Mouse (Mus musculus) adrenal gland, adult 8-10 months (tissue): Measurements from ENCODE around the gene Cav2. TPM values are rescaled to one million over a fixed set of nuclear protein-coding genes. Genes with fewer than 3 reads are reported as not detected.

Experiments
- DNase-seq: peaks from one replicate; pipeline ENCODE4 v3.0.0; 2022
- total RNA-seq, 4 experiments: library from RNA; stranded (reverse); gene quantifications; 2 replicates each; pipeline ENCODE4 v1.2.4; 2022

Cav2 gene
- 10 to 100 TPM; 25.9 to 77.7 (median 31.4) TPM for total RNA-seq

DNA sequence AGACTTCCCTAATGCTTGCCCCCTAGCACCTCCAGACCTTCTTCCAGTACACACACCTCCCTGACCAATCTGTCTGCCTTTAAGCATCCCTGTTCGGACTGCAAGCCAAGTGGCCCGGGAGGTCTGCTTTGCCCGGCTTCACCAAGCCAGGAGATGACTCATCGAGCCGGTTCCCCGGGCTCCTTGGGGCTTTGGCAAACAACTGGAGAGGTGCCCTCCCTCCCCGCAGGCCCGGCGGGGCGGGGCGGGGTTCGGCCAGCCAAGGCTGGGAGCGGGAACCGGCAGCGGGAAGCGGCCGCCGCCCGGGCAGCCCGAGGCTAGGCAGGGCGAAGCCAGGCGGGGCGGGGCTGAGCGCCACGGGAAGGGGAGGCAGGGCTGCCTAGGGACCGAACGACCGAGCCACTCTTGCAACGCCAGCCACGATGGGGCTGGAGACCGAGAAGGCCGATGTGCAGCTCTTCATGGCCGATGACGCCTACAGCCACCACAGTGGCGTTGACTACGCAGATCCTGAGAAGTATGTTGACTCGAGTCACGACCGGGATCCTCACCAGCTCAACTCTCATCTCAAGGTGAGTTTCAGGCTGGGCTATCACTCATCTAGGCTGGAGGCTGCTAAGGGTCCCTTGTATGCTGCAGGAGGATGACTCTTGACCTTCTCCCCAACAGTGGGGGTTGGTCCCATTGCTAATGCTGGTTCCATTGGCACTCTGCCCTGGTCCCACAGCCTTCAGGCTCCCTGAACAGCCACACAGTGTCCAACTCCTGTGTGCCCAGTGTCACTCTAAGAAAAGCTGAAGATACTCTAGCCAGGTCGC is at the start of gene Cav2:
Gene Cav2, plus strand, starts transcription at position 247 of the 818 bp plus-strand sequence.
- peak; percentile 90 for DNase-seq

DNA sequence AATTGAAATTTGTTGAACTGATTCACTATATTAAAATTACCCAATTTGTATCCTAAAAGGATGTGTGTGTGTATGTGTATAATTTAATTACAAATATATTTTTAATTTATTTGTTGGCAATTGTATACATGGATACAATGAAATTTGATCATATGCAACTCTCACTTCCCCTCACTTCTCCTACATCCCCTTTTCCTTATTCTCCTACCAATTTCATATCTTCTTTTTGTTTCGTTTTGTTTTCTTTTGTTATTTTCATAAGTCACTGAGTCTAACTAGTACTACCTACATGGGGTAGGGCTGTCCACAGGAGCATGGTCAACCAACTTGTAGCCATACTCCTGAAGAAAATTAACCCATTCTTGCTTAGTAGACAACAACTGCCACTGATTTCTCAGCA is 41.3 kb upstream of the Cav2 start:
- no peak for DNase-seq

DNA sequence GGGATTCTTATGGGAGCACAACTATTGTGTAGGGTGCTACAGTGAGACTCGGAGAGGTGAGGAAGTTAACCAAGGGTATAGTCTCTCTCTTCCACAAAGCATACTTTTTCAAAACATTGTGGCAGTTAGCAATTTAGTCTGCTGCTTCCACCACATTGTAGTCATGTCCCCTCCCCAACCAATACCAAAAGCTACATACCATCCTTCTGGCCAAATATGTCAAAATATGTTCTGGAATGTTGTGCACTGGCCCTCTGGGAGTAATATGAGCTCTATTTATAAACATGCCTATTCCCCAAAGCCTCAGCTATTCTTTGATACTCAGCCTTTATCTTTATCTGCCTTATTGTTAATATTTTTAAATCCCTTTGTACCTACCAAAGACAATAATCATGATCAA is 40.0 kb upstream of the Cav2 start:
- no peak for DNase-seq

DNA sequence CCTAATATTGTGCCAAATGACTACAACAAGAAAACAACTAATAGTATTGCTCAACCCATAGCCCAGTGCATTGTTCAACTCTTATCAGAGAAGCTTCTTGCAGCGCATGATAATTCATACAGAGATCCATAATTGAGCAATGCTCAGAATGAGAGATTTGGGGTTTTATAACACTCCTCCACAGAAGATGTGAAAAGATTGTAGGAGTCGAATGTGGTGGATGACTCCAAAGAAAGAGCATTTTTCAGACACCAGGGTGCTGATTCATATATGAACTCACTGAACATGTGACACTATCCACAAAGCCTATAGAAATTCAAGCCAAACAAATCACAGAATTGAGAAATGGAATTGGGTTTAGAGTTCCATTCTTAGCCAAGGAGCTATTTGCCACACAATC is 34.0 kb upstream of the Cav2 start:
- no peak for DNase-seq

DNA sequence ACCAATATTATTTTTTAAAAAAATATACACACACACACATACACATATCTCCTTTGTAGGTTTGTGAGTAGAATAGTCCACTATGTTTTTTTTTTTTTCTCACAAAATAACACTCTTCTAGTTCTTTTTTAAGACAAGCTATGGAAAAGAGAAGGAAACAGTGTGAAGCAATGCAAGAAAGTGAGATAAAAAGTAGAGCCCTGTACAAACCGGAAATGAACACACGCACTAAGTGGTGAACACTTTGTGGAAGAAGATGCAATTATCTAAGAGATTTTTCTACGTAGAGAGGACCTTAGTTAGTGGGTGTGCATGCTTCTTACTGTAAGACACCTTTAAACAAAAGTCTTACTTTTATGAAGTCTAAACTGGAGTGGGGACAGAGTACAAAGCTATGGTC is 33.3 kb upstream of the Cav2 start:
- DNase-seq, result no peak

DNA sequence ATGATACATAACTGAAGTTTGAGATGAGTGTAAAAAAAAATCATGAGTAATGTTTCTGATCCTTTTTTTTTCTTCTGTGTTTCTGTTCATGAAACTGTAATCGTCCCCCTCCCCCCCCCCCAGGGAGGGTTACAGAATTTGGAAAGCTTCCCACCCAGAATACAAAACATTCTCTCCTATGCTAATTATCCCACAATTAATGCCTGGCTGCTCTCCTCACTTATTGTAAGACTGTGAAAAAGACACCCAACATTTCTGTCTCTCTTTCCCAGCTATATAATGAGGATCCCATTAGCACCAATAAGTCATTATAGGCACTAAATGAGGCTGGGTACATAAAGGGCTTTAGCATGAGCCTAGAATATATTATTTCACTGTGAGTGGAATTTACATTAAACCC is 32.7 kb upstream of the Cav2 start:
- no peak for DNase-seq

DNA sequence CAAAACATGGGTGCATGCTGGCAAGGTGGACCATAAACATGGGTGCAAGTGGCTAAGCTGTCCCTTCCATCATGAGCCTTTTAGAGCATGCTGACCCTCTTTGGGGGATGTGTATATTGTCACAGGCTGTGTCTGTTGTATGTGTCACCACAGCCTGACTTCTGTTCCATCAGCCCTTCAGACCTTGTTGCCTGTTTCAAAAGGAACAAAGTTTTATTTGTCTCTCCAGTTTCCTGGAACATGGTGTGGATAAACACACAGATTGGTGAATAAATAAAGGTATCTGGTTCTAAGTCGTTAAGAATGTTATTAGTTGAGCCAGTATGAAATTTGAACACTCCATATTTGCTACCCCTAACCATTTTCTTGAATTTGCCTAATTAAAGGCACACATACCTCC is 29.0 kb upstream of the Cav2 start:
- DNase-seq, result no peak

DNA sequence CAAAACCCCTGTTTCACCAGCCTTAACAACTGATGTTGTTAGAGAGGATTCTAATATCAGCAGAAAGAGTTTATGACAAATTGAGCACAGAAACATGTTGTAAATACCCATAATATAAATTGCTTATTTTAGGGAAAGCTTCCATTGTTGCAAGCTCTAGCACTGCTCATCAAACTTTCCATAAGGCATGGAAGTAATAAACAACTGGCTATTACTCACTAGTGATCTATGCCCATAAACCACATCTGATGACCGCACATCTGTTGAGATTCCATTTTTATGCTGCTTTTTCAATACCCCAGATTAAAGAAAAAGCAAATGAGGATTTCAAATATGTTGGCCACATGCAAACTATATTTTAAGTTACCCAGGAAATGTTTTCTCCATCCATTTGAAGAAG is 22.8 kb upstream of the Cav2 start:
- no peak for DNase-seq

DNA sequence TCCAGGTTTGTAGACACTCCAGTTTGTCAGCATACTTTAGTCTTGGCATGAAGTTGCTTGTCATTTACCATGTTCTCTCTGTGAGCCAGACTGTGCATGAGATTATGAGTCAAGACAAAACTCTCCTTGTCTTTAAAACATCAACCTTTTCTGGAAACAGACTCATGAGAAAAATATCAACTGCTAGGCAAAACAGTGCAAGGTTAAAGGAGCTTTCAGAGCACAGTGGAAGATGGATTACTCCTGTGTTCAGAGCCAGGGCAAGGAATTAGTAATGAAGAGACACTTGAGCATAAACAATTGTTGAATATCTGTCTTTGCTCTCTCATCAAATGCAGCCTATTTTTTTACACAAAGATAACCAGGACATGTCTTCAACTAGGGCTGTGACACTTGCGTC is 22.1 kb upstream of the Cav2 start:
- no peak for DNase-seq

DNA sequence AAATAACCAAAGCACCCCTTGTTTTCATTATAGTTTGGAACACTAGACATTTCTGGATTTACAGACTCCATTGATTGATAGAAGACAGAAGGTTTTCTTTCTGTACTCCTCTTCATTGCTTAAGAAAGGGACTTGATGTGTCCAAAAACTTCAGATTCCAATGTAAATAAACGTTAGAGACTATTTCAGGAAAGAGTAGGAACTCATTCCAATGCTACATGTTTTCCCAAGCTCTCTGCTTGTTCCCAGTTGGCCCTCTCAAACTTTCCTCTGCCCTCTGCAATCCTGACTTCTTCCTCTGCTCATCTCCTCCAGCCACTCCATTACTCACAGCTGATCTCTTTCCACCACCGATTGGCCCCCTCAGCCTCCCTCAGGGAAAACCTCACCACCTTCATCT is 18.2 kb upstream of the Cav2 start:
- no peak for DNase-seq

DNA sequence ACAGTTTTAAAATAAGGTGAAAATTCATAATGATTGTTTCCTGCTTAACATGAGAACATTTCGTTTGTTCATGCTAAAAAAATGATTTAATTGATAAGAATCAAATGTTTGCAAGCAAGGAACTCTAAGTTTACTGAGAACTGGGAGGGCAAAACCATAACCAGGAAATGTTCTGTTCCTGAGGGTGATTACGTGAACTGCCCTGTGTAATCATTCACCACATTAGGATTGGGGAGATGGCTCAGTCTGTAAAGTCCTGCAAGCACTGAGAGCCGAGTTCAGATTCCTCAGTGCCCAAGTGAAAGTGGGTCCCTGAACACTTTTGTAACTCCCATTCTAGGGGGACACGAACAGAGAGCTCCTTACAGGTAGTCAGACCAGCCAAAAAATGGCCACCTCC is 15.9 kb upstream of the Cav2 start:
- DNase-seq, result no peak

DNA sequence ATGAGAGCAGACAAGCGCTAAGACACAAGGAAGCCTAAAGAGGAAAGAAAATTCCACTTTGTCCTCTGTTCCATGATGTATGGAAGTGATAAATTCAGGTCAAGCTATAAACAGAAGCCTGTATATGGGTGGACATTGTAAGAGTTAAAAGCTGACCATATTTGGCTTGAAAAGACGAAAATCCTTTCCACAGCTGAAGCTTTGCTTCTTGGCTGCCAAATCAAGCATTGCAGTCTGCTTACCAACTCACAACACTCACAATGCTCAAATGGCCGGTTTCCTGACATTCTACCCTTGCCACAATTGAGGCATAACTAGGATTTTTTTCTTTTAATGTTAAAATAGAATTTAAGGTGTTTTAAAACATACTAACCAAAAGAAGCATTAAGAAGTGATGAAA is 14.5 kb upstream of the Cav2 start:
- DNase-seq, result no peak

DNA sequence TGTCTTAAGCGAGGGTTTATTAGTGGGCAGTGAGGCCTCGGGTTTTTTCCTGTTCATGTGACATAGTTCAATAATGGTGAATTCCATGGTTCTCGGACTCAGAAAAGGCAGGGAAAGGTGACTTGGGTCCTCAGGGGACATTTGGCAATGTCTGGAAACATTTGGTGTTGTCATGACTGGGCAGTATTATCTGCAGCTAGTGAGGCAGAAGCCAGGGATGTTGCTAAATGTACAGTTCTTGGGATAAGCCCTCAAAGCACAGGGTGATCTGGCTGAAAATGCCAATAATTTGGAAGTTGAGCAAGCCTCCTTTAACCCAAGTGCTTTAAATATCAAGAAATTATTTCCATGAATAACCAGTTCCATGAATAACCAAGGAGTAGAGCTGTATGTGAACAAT is 2.6 kb upstream of the Cav2 start:
- peak; percentile 12 for DNase-seq

DNA sequence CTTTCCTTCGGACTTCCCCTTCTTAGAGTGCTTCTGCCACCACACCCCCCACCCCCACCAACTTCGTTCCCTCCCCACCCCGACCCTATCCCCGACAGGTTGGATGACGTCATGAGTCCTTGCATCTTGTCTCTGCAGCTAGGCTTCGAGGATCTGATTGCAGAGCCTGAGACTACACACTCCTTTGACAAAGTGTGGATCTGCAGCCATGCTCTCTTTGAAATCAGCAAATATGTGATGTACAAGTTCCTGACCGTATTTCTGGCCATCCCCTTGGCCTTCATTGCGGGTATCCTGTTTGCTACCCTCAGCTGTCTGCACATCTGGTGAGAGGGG is 740 bp downstream of the Cav2 start:
- DNase-seq, result no peak

DNA sequence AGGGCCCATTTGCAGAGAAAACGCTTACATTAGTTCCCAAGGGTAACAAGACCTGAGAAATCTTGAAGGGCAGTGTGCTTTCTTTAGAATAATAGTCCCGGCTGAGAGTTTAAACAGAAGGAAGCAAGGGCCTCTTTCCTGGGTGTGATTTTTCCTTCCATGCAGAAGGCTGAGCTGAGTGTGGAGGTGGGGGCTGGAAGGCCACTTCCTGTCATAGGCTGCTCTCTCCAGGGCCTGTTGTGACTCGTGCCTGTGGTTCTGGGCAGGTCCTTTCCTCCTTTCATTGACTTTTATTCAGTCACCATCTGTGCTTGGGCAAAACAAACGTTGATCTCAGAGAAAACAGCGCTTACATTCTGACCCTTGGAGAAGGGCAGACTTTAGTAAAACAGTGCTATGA is 1.2 kb downstream of the Cav2 start:
- peak; percentile 12 for DNase-seq

DNA sequence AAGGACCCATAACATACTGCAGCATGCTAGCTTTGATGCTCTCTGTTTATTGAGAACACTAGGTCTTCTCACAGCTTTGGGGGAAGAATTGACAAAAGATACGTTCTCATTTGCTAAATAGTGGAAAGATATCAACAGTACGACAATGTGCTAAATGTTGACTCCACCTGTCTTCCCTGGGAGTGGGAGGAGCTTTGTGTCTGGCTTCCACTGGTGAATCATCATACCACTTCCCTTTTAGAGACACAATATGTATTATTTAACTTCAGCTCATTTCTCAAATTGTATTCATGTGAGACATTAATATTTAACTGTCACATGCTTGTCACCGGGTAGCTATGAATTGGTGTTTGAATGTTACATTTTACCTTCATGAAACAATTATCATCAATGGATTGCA is 2.8 kb downstream of the Cav2 start:
- no peak for DNase-seq

DNA sequence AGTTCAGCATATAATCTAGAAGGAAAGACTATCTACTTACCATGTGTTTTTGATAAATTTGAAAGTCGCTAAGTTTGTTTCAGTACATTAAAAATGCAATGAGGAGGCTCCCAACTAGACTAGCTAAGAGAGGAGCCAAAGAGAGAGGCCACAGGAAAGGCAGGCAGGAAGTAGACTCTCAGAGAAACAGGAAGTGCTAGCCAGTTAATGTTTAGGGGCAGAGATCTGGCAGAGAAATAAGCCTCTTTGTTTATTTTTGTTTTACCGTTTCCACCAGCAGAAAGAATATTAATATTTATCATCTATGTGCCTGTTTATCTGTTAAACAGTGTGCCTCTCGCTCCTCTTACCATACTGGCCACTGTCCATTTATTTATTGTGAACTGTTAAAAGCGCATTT is 5.4 kb downstream of the Cav2 start:
- DNase-seq, result no peak

DNA sequence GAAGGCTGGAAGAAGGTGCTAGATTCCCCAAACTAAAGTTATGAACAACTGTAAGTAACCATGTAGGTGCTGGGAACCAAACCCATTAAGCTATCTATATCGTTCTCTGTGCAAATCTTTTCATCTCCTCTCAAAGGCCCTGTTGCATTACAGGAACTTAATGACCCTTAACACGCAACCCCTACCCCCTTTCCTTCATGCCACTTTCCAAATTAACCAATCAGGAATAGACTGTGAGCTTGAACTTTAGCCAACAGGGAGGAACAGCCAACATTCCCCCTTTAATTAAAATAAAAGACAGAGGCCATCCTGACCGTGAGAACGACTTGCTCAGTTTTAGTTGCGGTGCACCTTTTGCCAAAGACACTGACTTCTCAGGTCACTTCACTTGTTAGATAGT is 14.1 kb downstream of the Cav2 start:
- no peak for DNase-seq

DNA sequence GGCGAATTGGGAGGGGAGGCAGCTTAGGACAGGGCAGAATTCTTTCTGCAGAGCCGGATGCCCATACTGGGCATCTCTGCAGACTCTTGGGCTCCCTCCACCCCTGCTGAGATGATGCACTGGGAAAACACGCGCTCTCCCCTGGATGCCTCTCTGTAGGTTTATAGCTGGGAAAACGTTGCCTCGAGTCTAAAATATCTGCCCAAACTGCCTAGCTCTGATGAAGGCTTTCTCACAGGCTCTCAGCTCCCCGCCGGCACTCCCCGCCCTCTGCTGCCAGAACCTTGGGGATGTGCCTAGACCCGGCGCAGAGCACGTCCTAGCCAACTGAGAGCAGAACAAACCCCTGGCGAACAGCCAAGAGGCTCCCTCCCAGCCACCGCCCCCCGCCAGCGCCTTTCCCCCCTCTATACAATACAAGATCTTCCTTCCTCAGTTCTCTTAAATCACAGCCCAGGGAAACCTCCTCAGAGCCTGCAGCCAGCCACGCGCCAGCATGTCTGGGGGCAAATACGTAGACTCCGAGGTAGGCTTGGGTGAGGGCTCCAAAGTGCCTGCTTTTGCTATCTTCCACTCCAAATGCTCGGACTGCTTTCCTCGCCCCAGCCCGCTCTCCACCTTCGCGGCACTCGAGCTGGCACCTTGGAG is 25.1 kb downstream of the Cav2 start, which contains the start of gene Cav1:
Gene Cav1, plus strand, starts transcription at position 382 of the 648 bp plus-strand sequence.
- peak; percentile 50 for DNase-seq

DNA sequence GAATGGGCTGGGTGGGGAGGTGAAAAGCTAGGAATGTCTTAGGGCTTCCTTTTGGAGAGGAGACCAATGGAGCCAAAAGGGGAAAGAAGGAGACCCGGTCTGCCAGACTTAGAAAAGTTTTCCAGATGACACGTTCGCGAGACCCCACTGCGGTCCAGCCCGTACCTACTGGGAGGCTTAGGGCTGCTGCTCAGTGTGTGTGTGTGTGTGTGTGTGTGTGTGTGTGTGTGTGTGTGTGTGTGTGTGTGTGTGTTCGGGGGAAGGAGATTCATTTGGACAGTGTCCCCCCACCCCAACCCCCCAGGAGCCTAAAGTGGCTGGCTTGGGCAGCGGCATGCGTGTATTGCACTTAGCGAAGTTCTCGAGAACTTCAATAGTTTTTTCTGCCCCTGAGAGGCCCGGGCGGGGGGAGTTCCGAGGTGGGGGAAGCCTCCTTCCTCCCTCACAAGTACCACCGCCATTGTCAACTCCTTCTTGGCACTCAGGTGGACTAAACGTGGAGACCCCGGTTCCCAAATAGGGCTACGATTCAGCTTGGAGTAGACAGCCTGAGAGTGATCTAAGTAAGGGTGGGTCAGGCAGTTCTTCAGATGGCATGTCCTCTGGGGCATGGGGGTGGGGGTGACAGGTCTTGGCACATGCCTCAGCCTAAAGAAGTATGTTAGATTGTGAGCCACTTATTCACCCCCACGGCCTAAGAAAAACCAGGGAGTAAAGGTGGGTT is 25.8 kb downstream of the Cav2 start:
- no peak for DNase-seq

DNA sequence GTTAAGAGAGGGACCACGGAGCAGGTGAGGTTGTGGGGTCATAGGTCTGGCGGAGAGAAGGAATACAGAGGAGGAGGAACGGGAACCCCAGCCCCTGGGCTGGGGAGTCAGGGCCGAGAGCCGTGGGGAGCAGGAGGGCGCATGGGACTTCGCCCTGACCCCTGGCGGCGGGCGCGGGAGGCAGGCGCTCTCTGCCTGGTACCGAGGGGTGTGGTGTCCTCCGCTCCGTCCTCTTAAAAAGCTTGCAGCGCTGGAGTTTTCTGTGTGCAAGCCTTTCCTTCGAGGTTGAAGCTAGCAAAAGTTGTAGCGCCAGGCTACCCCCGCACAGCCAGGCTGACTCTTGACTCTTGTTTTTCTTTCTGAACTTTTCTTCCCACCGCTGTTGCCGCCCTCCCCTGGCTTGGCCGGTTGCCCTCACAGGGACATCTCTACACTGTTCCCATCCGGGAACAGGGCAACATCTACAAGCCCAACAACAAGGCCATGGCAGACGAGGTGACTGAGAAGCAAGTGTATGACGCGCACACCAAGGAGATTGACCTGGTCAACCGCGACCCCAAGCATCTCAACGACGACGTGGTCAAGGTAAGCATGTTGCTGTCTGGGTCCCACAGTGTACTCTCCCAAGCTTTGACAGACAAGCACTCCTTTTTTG is 26.6 kb downstream of the Cav2 start:
- peak; percentile 55 for DNase-seq

DNA sequence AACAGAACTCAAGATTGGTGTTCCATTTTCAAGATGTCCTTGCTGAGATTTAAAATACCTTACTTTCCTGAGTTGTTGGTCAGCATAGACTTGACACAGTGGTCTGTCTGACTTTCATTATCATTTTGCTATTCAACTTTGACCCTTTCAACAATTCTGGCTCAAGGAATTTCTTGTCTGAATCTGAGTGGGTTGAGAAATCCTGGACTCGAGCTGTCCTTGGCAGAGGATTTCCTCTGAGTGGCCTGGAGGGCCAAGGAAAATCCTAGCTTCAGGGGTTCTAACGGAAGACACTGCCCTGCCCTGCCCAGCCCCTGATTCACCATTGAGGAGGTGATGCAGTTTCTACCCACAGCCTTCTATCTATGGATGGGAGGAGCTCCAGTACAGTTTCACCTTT is 27.7 kb downstream of the Cav2 start:
- peak; percentile 17 for DNase-seq

DNA sequence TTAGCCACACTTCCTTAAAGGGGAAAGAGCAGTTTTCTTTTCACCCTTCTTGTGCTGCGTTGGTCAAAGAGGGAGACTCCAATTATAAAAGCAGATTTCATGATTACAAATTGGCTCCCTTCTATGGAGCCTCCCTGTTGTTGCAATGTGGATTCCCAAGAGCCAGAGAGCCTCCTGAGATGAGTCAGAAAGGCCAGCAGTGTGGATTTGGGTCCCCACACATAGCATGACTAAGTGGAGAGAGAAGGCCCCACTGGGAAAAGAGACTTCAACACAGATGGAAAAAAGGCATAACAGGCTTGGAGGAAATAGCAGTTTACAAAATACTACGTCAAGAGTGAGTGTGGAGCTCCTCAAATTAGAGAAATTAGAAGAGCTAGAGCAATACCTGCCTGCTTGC is 28.3 kb downstream of the Cav2 start:
- no peak for DNase-seq
